Mouse (Mus musculus): ENCODE data around the gene Tubb4b. TPM values are rescaled to one million over a fixed set of nuclear protein-coding genes. Genes with fewer than 3 reads are reported as not detected.
"Not testable (repeated sequence)": the region's sequence is repeated elsewhere in the genome, so short reads cannot be mapped to it uniquely, and the experiment has no call there.

Tubb4b gene
- polyA plus RNA-seq, 1 experiment, result 327 TPM

DNA sequence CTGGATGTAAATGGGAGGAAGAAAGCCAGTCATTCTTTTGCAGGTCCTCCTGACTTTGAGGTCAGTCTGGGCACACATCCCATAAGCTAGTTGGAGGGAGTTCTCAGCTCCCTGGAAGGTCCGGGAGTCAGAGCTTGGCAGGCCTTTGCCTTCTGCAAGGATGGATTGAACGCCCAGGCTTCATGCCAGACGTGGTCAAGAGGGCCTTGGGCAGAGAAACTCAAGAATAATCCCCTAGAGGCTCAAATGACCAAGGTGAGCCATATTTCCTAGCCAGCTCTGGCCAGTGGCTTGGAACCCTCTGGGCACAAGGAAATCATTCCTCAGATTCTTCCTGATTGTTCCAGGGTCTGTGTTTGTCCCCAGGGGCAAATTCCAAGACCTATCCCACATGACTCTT lies 40.3 kb upstream of the Tubb4b start:
- no peak for TF ChIP-seq CTCF (IDR thresholded peaks at IDR 0.05; ENCODE audit: control insufficient read depth, insufficient read depth, low read length)
- no peak for TF ChIP-seq POLR2A (IDR thresholded peaks at IDR 0.05; ENCODE audit: borderline replicate concordance, control insufficient read depth, low read depth, low read length)
- Histone ChIP-seq H3K4me1 (ENCODE audit: control insufficient read depth, insufficient read depth, low read length) (peaks cover 4% of the 10 kb centered on the region), H3K27ac (ENCODE audit: control insufficient read depth, insufficient read depth, low read depth, low read length, poor library complexity) (no peak overlapping the region), H3K4me3 (replicated peaks; ENCODE audit: control insufficient read depth, low read depth, low read length) (no peak overlapping the region)
- 73% methylated on average over 3 of the region's 3 CpGs for WGBS

DNA sequence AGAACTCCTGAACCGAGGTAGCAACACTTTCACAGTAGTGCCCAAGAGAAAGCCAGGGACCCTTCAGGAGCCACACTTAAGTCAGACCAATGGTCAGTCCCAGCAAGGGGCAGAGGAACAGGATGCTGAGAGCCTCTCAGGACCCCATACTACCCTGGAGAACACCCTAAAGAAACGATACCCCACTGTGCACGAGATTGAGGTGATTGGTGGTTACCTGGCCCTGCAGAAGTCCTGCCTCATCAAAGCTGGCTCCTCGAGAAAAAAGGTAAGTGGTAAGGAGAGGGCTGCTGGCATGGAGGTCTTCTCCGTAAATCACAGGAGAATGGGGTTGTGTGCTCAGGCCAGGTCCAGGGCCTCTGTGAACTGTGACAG lies 39.8 kb upstream of the Tubb4b start:
- H3K4me1 ChIP-seq (ENCODE audit: control insufficient read depth, insufficient read depth, low read length), result peaks cover 4% of the 10 kb centered on the region
- H3K27ac ChIP-seq (ENCODE audit: control insufficient read depth, insufficient read depth, low read depth, low read length, poor library complexity), result no peak overlapping the region
- WGBS, result 64% methylated on average over 5 of the region's 5 CpGs
- TF ChIP-seq CTCF (IDR thresholded peaks at IDR 0.05; ENCODE audit: control insufficient read depth, insufficient read depth, low read length) (no peak), POLR2A (IDR thresholded peaks at IDR 0.05; ENCODE audit: borderline replicate concordance, control insufficient read depth, low read depth, low read length) (no peak)
- H3K4me3 ChIP-seq (replicated peaks; ENCODE audit: control insufficient read depth, low read depth, low read length), result no peak overlapping the region

DNA sequence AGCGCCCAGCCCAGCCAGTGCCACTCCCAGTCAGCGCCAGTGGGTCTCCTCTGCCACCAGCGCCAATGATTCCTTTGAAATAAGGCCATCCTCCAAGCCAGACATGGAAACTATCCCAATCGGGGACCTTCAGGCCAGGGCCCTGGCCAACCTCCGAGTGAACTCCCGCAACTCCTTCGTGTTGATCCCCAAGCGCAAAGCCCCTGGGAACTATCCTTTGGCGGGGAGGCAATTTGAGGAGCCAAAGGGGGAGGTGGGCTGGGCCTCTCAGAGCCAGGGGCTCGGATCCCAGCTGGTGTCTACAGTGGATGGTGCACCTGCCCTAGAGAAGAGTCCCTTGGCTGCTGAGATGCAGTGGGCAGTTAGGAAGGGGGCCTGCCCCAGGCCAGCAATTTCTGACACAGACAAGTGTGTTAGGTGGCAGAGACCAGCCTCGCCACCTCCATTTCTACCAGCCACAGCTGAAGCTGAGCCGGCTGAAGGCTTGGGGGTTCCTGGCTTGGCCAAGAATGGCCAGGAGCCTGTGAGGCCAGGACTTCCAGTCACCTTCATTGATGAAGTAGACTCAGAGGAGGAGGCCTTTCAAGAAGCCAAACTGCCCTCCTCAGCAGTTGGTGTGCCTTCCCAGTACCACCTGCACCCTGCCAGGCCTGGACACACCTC lies 39.3 kb upstream of the Tubb4b start:
- 42% methylated on average over 12 of the region's 12 CpGs for WGBS
- peaks cover 2% of the 10 kb centered on the region for H3K4me1 ChIP-seq (ENCODE audit: control insufficient read depth, insufficient read depth, low read length)
- TF ChIP-seq CTCF (IDR thresholded peaks at IDR 0.05; ENCODE audit: control insufficient read depth, insufficient read depth, low read length) (no peak), POLR2A (IDR thresholded peaks at IDR 0.05; ENCODE audit: borderline replicate concordance, control insufficient read depth, low read depth, low read length) (no peak)
- no peak overlapping the region; the same call in 1 of the 2 replicates for H3K27ac ChIP-seq (ENCODE audit: control insufficient read depth, insufficient read depth, low read depth, low read length, poor library complexity)
- peak overlapping the region; percentile 81 for H3K4me3 ChIP-seq (replicated peaks; ENCODE audit: control insufficient read depth, low read depth, low read length)

DNA sequence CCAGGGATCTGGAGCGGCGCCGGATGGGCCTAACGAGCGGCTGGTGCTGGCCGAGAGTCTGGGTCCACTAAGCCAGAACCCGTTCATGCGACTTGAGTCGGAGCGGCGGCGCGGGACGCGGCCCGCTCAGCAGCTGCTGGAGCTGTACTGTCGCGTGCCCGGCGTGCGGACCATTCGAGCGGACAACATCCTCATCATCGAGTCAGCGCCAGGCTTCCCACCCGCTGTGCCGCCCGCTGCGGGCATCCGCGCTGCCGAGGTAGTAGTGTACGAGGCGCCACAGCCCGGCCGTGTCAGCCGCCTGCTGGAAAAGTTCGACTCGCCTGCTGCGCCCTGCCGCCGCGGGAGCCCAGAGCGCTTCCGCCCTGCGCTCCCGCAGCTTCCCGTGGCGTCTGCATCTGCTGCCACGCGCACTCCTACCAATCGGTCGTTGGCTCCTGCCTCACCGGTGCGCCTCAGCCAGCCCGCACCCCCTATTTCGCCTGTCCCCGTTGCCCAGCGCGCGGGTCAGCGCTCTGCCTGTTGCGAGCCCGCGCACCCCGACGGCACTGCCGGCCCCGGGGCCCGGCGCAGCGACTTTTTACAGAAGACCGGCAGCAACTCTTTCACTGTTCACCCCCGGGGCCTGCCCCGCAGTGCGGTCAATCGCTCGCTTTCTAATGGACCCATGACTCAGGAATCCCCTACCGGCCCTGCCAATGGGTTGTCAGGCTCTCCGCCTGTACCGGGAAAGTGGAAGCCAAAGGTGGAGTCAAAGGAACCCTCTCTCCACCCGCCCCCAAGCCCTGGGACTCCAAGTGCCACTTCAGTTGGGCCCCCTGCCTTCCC lies 38.5 kb upstream of the Tubb4b start:
- TF ChIP-seq POLR2A (IDR thresholded peaks at IDR 0.05; ENCODE audit: borderline replicate concordance, control insufficient read depth, low read depth, low read length) (peak; percentile 37; the same call in 1 of the 2 replicates), CTCF (IDR thresholded peaks at IDR 0.05; ENCODE audit: control insufficient read depth, insufficient read depth, low read length) (no peak)
- Histone ChIP-seq H3K27ac (ENCODE audit: control insufficient read depth, insufficient read depth, low read depth, low read length, poor library complexity) (peak overlapping the region; percentile 77), H3K4me3 (replicated peaks; ENCODE audit: control insufficient read depth, low read depth, low read length) (peak overlapping the region; percentile 81), H3K4me1 (ENCODE audit: control insufficient read depth, insufficient read depth, low read length) (peaks cover 2% of the 10 kb centered on the region)
- WGBS, result under 1% methylated on average over 82 of the region's 82 CpGs

DNA sequence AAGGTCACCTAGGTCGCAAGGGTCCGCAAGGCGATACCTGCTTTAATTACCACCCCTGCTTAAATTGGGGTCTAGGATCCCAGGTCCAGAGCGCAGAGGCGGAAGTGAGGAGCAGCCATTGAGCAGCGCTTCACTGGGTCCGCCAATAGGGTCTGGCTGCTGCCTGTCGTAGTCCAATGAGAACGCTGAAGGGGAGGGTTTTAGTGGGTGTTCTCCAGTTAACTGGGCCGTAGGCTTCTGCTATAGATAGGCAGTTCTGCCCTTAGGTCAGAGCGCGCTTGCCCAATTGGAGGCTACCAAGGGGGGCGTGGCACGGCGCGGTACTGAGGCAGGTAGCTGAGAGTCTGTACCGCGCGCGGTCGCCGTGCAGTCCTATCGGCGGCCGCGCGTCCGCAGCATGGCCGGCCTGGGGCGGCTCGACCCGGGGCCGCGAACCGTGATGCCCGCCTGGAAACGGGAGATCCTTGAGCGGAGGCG lies 37.8 kb upstream of the Tubb4b start, which contains the start of gene Tprn:
Gene Tprn, plus strand, starts transcription at position 328 of the 477 bp plus-strand sequence.
- H3K4me1 ChIP-seq (ENCODE audit: control insufficient read depth, insufficient read depth, low read length), result peaks cover 2% of the 10 kb centered on the region
- TF ChIP-seq POLR2A (IDR thresholded peaks at IDR 0.05; ENCODE audit: borderline replicate concordance, control insufficient read depth, low read depth, low read length) (peak; percentile 81; the same call in 1 of the 2 replicates), CTCF (IDR thresholded peaks at IDR 0.05; ENCODE audit: control insufficient read depth, insufficient read depth, low read length) (no peak)
- under 1% methylated on average over 39 of the region's 39 CpGs for WGBS
- H3K4me3 ChIP-seq (replicated peaks; ENCODE audit: control insufficient read depth, low read depth, low read length), result peak within 1 kb of the TSS; percentile 81
- H3K27ac ChIP-seq (ENCODE audit: control insufficient read depth, insufficient read depth, low read depth, low read length, poor library complexity), result peak within 1 kb of the TSS; percentile 77

DNA sequence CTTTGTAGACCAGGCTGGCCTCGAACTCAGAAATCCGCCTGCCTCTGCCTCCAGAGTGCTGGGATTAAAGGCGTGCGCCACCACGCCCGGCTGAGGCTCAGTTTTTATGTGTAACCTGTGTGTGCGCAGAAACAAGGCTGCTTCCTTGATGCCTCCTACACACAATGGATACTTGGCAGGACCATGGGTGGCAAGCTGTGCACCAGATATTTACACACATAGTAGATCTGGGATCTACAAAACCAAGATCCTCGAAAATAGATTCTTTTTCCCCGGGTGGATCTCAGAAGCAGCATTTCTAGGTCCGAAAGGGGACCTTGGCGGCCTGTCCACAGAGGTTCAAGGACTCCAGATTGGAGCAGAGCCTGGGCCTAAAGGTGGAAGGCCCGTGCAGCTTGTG lies 37.4 kb upstream of the Tubb4b start:
- Histone ChIP-seq H3K4me3 (replicated peaks; ENCODE audit: control insufficient read depth, low read depth, low read length) (peak overlapping the region; percentile 53), H3K4me1 (ENCODE audit: control insufficient read depth, insufficient read depth, low read length) (peaks cover 2% of the 10 kb centered on the region), H3K27ac (ENCODE audit: control insufficient read depth, insufficient read depth, low read depth, low read length, poor library complexity) (peak overlapping the region; percentile 1; the same call in 1 of the 2 replicates)
- no peak for TF ChIP-seq CTCF (IDR thresholded peaks at IDR 0.05; ENCODE audit: control insufficient read depth, insufficient read depth, low read length)
- no peak for TF ChIP-seq POLR2A (IDR thresholded peaks at IDR 0.05; ENCODE audit: borderline replicate concordance, control insufficient read depth, low read depth, low read length)
- 47% methylated on average over 12 of the region's 12 CpGs for WGBS

DNA sequence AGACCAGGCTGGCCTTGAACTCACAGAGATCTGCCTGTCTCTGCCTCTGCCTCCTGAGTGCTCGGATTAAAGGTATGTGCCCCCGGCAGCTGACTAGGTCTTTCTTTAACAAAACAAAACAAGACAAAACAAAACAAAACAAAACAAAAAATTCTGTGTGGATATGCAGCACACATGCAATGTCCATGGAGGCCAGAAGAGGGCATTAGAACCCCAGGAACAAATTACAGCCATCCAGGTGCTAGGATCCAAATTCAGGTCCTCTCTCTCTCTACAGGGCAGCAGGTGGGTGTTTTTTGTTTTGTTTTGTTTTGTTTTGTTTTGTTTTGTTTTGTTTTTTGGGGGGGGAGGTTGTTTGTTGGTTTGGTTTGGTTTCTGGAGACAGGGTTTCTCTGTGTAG lies 34.4 kb upstream of the Tubb4b start:
- TF ChIP-seq CTCF (IDR thresholded peaks at IDR 0.05; ENCODE audit: control insufficient read depth, insufficient read depth, low read length) (0 out of 2 replicates have a peak, but pooled peaks have one; percentile 10), POLR2A (IDR thresholded peaks at IDR 0.05; ENCODE audit: borderline replicate concordance, control insufficient read depth, low read depth, low read length) (no peak)
- WGBS, result 58% methylated on average over 2 of the region's 2 CpGs
- no peak overlapping the region for H3K4me3 ChIP-seq (replicated peaks; ENCODE audit: control insufficient read depth, low read depth, low read length)
- no peak overlapping the region for H3K27ac ChIP-seq (ENCODE audit: control insufficient read depth, insufficient read depth, low read depth, low read length, poor library complexity)
- H3K4me1 ChIP-seq (ENCODE audit: control insufficient read depth, insufficient read depth, low read length), result no peaks in the 10 kb centered on the region

DNA sequence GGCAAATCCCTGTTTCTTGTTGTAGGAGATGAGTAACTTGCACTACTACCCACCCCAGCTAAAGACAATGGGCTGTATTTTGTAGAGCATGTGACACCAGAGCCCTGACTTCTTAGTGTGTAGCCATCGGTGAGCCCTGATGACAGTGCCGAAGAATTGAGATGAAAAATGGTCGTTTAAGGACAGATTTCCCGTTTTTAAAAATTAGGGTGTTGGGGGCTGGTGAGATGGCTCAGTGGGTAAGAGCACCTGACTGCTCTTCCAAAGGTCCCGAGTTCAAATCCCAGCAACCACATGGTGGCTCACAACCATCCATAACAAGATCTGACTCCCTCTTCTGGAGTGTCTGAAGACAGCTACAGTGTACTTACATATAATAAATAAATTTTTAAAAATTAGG lies 32.7 kb upstream of the Tubb4b start:
- not testable (repeated sequence) for H3K4me1 ChIP-seq (ENCODE audit: control insufficient read depth, insufficient read depth, low read length); H3K27ac ChIP-seq (ENCODE audit: control insufficient read depth, insufficient read depth, low read depth, low read length, poor library complexity); H3K4me3 ChIP-seq (replicated peaks; ENCODE audit: control insufficient read depth, low read depth, low read length)
- WGBS, result 77% methylated on average over 5 of the region's 5 CpGs
